Mouse (Mus musculus): ENCODE measurements around the gene Pthlh. TPM values are rescaled to one million over a fixed set of nuclear protein-coding genes. Genes with fewer than 3 reads are reported as not detected.

Gene Pthlh
- polyA plus RNA-seq (2017; shearing (Covaris generic)) = not detected

DNA sequence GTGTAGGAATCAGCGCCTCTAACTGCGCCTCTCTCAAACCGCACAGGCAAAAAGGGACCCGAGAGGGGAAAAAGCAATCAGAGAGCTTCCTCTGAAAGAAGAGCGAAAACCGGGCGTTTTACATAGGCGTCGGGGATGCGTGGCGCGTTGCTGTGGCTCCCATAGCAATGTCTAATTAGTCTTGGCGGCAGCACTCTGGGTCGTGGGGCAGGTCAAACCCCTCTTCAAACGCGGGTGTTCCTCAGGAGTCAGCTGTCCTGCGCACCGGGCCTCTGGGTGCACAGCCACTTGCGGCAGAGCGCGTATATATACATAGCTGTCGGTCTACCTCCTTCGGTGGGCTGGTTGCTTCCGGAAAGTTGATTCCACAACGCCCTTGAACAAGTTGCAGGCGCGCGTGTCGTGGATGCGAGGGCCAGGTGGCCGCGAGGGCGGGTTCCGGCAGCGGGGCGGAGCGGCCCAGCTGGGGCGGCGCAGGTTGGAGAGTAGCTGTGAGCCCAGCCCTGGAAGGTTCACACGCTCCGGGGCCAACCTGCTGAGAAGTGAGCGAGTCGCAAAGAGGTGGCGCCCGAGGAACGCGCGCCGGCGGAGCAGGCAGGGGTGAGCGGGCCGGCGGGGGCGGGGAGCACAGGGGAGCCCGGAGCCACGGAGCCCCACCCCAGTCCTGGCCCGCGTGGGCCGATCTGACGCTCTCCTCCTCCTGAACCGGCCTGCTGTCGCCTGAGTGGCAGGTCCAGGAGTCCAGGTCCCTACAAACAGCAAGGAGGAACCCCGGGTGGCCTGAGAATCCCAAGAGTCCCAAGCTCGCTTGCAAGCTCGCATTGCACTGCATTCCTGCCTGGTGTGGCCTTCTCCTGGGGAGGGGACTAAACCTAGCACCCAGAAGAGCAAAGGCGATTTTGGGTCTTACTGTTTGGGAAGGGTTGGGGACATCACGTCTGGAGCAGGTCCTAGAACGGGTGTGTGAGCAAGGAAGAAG is at the start of gene Pthlh:
TSS of gene Pthlh (minus strand) at position 597 of the 979 bp plus-strand sequence.

Other genes with a start within 250 kb of the Pthlh start
- gene Rep15, start 231.6 kb downstream of the Pthlh start, polyA plus RNA-seq (2017; shearing (Covaris generic)) = 0.22 TPM
- 61.1 TPM for gene Mrps35, start 221.4 kb downstream of the Pthlh start, polyA plus RNA-seq (2017; shearing (Covaris generic))
- 0.48 TPM for gene Mansc4, start 177.2 kb downstream of the Pthlh start, polyA plus RNA-seq (2017; shearing (Covaris generic))
- 6.6 TPM for gene Klhl42, start 172.8 kb downstream of the Pthlh start, polyA plus RNA-seq (2017; shearing (Covaris generic))
- 23.9 TPM for gene Ccdc91, start 211.6 kb upstream of the Pthlh start, polyA plus RNA-seq (2017; shearing (Covaris generic))

Measured in CD4-positive, CD25-positive, alpha-beta regulatory T cell, adult 9 weeks (primary cell).